Mouse (Mus musculus): ENCODE data around the gene Kcnma1. TPM values are rescaled to one million over a fixed set of nuclear protein-coding genes. Genes with fewer than 3 reads are reported as not detected.

Kcnma1 gene
- polyA plus RNA-seq, 1 experiment from 2014 or later: 0.19 TPM

DNA sequence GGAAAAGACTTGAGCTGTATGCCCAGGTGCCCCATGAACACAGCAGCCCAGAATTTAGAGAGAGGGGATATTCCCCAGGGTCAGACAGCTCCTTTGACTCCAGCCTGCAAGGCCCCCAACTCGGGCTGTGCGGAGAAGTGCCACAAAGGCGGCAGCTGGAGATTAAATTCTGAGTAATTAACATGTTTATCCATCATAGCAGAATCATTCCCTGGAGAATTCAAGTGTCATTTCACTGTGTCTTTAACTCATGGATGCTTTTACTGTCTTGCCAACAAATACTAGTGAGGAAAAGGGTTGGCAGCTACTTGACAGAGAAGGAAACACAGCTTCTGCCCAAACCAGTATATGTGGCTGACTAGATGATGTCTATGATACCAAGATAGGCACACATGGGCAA is 295.0 kb downstream of the Kcnma1 start:
- H3K4me1 ChIP-seq: no peaks in the 10 kb centered on the region
- peaks cover 12% of the 10 kb centered on the region for H3K27me3 ChIP-seq (replicated peaks)
- H3K4me2 ChIP-seq: no peak overlapping the region
- H3K4me3 ChIP-seq: no peak overlapping the region
- H3K36me3 ChIP-seq: no peaks in the 10 kb centered on the region
- H3K9me3 ChIP-seq: no peaks in the 10 kb centered on the region
- 76% methylated on average over 3 of the region's 3 CpGs for WGBS
- H3K27ac ChIP-seq (replicated peaks): no peak overlapping the region
- ATAC-seq (ENCODE audit: extremely low read depth, insufficient number of reproducible peaks, low FRiP score, low TSS enrichment): no peak
- no peak overlapping the region for H3K9ac ChIP-seq

DNA sequence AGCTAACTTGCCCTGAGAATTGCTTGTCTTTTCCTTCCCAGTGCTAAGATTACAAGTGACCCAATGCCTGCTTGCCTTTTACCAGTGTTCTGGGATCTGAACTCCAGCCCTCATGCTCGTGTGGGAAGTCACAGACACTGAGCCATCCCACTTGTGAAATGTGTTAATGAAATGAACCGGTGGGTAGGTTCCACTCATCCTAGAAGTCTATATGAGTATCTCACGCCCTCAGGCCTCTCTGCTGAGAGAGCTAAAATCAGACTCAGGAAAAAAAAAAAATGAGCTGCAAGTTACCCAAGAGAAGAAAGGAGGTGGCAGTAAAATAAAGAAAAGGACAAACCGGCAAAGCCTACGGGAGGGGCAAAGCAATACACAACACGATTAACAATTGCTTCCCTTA is 295.6 kb downstream of the Kcnma1 start:
- no peaks in the 10 kb centered on the region for H3K9me3 ChIP-seq
- no peak for ATAC-seq (ENCODE audit: extremely low read depth, insufficient number of reproducible peaks, low FRiP score, low TSS enrichment)
- H3K27ac ChIP-seq (replicated peaks): no peak overlapping the region
- H3K4me3 ChIP-seq: no peak overlapping the region
- 77% methylated on average over 6 of the region's 6 CpGs for WGBS
- peaks cover 15% of the 10 kb centered on the region for H3K27me3 ChIP-seq (replicated peaks)
- no peaks in the 10 kb centered on the region for H3K36me3 ChIP-seq
- H3K4me2 ChIP-seq: no peak overlapping the region
- H3K9ac ChIP-seq: no peak overlapping the region
- no peaks in the 10 kb centered on the region for H3K4me1 ChIP-seq

DNA sequence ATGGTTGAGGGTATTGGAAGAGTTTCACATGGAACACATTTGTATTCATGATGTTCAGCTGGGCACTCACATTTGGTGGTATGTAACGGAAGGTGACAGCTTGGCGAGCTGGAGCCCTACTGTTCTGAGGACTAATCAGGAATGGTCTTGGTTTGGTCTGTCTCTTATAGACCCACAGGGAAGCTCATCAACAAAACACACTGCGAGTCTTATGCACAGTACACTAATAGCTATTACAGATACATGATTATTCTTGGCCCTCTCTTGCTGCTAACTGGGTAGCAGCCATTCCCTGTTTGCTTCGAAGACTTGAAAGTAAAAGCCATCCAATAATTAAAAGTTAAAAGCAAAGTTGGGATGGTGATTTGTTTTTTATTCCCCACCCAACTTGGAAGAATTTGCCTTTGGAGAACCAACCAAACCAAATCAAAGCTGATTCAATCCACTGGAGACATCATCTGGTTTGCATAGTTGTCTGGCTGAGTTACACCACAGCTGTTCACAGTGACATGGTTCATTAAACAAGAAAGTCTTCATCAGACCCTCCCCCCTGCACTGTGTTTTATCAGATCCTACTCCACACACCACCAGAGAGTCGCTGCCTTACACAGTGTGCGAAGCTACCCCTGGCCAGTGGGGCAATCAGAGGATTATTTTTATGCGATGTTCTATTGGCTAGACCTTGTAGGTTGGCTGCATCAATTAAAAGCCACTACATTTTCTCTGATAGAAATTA is 299.7 kb downstream of the Kcnma1 start:
- 78% methylated on average over 7 of the region's 7 CpGs for WGBS
- H3K9ac ChIP-seq: no peak overlapping the region
- H3K4me1 ChIP-seq: no peaks in the 10 kb centered on the region
- no peaks in the 10 kb centered on the region for H3K36me3 ChIP-seq
- H3K27me3 ChIP-seq (replicated peaks): peaks cover 43% of the 10 kb centered on the region
- no peak overlapping the region for H3K4me2 ChIP-seq
- H3K27ac ChIP-seq (replicated peaks): no peak overlapping the region
- H3K9me3 ChIP-seq: no peaks in the 10 kb centered on the region
- ATAC-seq (ENCODE audit: extremely low read depth, insufficient number of reproducible peaks, low FRiP score, low TSS enrichment): no peak
- no peak overlapping the region for H3K4me3 ChIP-seq

DNA sequence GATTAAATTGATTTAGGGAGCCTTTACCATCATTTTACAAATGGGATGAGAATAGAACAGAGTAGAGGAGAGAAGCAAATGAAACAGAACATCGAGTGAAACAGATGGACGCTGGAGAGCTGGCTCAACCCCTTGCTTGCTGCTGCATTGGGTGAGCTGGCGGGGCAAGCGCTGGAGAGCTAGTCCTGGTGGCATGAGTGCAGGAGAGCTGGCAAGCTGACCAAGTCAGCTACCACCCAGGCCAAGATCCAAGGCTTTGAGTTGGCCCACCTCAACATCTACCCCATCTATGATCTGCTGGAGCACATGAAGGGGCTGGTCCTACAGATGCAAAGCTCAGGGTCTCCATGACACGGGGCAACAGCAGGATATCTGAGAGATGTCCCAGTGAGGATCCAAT is 301.4 kb downstream of the Kcnma1 start:
- Histone ChIP-seq H3K4me3 (no peak overlapping the region), H3K4me1 (no peaks in the 10 kb centered on the region), H3K4me2 (no peak overlapping the region), H3K27ac (replicated peaks) (no peak overlapping the region), H3K27me3 (replicated peaks) (peaks cover 52% of the 10 kb centered on the region), H3K9me3 (no peaks in the 10 kb centered on the region), H3K36me3 (no peaks in the 10 kb centered on the region), H3K9ac (no peak overlapping the region)
- ATAC-seq (ENCODE audit: extremely low read depth, insufficient number of reproducible peaks, low FRiP score, low TSS enrichment): no peak
- 83% methylated on average over 5 of the region's 5 CpGs for WGBS

DNA sequence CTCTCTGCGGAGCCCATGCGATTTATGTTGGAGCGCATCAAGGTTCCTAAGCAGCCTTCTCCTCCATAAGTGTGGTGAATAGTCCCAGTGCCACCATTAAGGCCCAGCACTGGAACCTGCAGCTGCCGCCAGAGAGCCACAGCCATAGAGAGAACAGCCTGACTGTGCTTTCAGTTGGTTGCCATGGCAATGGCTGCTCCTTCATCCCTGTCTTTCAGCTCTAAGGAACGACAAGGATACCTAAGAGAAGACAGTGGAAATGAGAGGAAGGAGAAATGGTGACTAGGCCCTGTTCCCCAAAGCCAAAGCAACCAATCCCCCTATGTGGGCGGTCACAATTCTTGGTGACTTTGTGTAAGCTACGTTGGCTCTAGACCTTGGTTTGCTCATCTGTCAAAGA is 303.3 kb downstream of the Kcnma1 start:
- H3K4me3 ChIP-seq: no peak overlapping the region
- no peaks in the 10 kb centered on the region for H3K9me3 ChIP-seq
- no peaks in the 10 kb centered on the region for H3K36me3 ChIP-seq
- H3K27ac ChIP-seq (replicated peaks): no peak overlapping the region
- peaks cover 65% of the 10 kb centered on the region for H3K27me3 ChIP-seq (replicated peaks)
- ATAC-seq (ENCODE audit: extremely low read depth, insufficient number of reproducible peaks, low FRiP score, low TSS enrichment): no peak
- H3K4me1 ChIP-seq: no peaks in the 10 kb centered on the region
- H3K4me2 ChIP-seq: no peak overlapping the region
- no peak overlapping the region for H3K9ac ChIP-seq
- 73% methylated on average over 7 of the region's 7 CpGs for WGBS

DNA sequence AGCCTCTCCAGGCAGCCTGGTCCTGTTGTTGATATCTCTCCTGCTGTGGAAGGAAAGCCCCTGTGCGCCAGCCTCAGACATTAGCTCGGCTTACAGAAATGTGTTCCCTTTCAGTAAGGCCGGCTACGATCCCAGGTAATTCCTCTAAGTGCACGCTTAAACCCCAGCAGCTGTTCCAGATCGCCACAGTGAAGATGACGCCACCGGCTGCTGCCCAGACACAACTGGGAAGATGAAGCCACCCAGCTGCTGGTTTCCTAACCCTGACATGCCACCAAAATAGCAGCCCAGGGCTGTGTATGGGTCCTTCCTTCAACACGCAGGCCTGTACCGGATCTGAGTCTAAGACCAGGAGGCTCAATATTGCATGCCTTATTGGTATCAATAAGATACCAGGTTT is 307.5 kb downstream of the Kcnma1 start:
- Histone ChIP-seq H3K4me3 (no peak overlapping the region), H3K4me2 (no peak overlapping the region), H3K36me3 (no peaks in the 10 kb centered on the region), H3K4me1 (no peaks in the 10 kb centered on the region), H3K9me3 (no peaks in the 10 kb centered on the region), H3K27me3 (replicated peaks) (peaks cover 78% of the 10 kb centered on the region), H3K9ac (no peak overlapping the region), H3K27ac (replicated peaks) (no peak overlapping the region)
- WGBS: 65% methylated on average over 10 of the region's 10 CpGs
- ATAC-seq (ENCODE audit: extremely low read depth, insufficient number of reproducible peaks, low FRiP score, low TSS enrichment): no peak

DNA sequence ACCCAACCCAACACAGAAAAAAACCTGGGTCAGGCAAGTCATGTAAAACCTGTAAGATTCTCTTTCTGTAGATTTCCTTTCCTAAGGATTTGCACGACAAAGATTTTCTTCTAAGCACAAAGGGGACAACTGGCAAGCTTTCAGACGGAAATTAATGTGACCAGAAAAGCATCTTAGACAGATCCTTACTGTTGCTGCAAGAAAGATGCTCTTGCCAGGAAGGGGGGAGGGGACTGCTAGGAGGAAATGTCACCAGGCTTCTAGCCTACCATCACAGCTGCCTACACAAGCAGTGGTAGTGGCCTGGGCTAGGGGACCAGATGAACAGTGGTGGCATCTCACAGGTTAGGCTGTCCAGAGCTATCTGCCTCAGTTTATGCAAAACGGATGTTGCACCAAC is 308.6 kb downstream of the Kcnma1 start:
- no peak overlapping the region for H3K9ac ChIP-seq
- no peak overlapping the region for H3K27ac ChIP-seq (replicated peaks)
- no peak overlapping the region for H3K4me2 ChIP-seq
- H3K4me3 ChIP-seq: no peak overlapping the region
- WGBS: 56% methylated on average over 3 of the region's 3 CpGs
- H3K36me3 ChIP-seq: no peaks in the 10 kb centered on the region
- H3K27me3 ChIP-seq (replicated peaks): peaks cover 77% of the 10 kb centered on the region
- H3K4me1 ChIP-seq: no peaks in the 10 kb centered on the region
- H3K9me3 ChIP-seq: no peaks in the 10 kb centered on the region
- ATAC-seq (ENCODE audit: extremely low read depth, insufficient number of reproducible peaks, low FRiP score, low TSS enrichment): no peak

DNA sequence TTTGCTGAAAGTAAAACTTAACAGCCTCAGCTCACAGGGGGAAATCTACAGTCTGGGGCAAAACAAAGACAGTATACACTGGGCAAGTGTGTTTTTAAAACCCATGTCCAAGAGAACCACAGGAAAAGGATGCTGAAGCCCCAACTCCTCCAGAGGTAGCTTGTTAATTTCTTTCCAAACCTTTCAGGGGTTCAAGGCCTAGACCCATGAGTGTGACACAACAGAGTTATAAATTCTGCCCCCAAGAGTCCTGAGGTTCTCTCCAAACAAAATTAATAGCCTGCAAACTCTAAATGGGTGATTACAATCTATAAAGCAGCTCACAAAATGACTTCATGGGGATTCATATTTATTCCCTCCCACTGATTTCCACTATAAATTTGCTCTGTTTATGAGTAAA is 310.0 kb downstream of the Kcnma1 start:
- no peak overlapping the region for H3K4me2 ChIP-seq
- no peak overlapping the region for H3K4me3 ChIP-seq
- peaks cover 77% of the 10 kb centered on the region for H3K27me3 ChIP-seq (replicated peaks)
- no peaks in the 10 kb centered on the region for H3K36me3 ChIP-seq
- no peaks in the 10 kb centered on the region for H3K9me3 ChIP-seq
- ATAC-seq (ENCODE audit: extremely low read depth, insufficient number of reproducible peaks, low FRiP score, low TSS enrichment): no peak
- no peaks in the 10 kb centered on the region for H3K4me1 ChIP-seq
- no peak overlapping the region for H3K9ac ChIP-seq
- H3K27ac ChIP-seq (replicated peaks): no peak overlapping the region

DNA sequence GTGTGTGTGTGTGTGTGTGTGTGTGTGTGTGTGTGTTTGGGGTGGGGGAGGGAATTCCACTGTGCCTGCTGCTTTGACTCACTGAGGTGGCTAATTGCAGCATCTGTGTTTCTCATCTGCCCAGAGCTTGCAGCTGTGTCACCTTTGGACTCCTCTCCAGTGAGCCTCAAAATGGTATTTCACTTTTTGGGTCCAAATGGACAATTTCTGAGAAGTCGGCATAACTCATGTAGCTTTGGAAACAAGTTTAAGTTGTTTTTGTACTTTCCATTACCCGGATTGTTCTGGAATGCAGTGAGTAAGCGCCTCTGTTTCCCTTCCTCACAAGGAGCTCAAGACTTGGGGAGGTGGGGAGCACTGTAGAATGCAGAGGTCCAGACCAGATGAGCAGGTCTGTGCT is 317.9 kb downstream of the Kcnma1 start:
- no peaks in the 10 kb centered on the region for H3K9me3 ChIP-seq
- H3K4me2 ChIP-seq: no peak overlapping the region
- no peaks in the 10 kb centered on the region for H3K4me1 ChIP-seq
- WGBS: 63% methylated on average over 3 of the region's 3 CpGs
- no peak for ATAC-seq (ENCODE audit: extremely low read depth, insufficient number of reproducible peaks, low FRiP score, low TSS enrichment)
- no peaks in the 10 kb centered on the region for H3K36me3 ChIP-seq
- H3K9ac ChIP-seq: no peak overlapping the region
- no peak overlapping the region for H3K4me3 ChIP-seq
- peaks cover 97% of the 10 kb centered on the region for H3K27me3 ChIP-seq (replicated peaks)
- no peak overlapping the region for H3K27ac ChIP-seq (replicated peaks)

DNA sequence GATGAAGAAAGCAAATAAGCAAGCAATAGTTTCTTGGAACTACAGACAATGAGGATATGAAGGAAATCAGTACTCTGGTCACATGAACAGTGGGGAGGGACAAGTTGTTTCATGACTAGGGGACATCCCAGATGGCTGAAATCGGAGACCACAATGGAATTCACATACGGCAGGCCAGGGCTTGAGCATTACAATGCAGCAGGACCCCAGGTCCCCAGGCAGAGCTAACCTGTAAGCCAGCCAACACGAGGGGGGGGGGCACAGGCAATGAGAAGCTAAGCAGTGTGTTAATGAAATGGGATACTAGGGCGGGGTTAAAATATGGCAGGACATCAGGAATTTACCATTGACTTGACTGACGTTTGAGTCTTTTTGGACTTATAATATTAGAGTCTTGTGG is 324.6 kb downstream of the Kcnma1 start:
- Histone ChIP-seq H3K27me3 (replicated peaks) (peaks cover 100% of the 10 kb centered on the region), H3K27ac (replicated peaks) (no peak overlapping the region), H3K4me1 (no peaks in the 10 kb centered on the region), H3K9ac (no peak overlapping the region), H3K36me3 (no peaks in the 10 kb centered on the region), H3K4me2 (no peak overlapping the region), H3K9me3 (no peaks in the 10 kb centered on the region), H3K4me3 (no peak overlapping the region)
- 60% methylated on average over 5 of the region's 5 CpGs for WGBS
- ATAC-seq (ENCODE audit: extremely low read depth, insufficient number of reproducible peaks, low FRiP score, low TSS enrichment): no peak

DNA sequence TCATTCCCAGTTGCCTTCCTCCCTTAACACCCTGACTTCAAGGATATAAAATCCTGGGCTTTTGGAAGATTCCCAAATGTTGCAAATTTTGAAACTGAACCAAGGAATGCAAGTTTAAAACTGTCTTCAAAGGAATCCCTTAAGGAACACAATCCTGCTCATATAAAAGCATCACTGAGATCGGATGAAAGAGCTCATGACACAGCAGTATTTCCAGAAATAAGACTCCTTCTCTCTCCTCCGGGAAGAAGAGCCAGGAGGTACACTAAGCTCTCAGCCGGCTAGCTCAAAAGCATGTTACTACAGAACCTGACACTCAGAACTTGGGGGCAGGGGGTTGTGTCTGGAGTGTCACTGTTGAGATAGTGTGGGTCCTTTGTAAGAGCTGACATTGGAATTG is 325.8 kb downstream of the Kcnma1 start:
- H3K9ac ChIP-seq: no peak overlapping the region
- peaks cover under 1% of the 10 kb centered on the region for H3K4me1 ChIP-seq
- peaks cover 100% of the 10 kb centered on the region for H3K27me3 ChIP-seq (replicated peaks)
- no peaks in the 10 kb centered on the region for H3K9me3 ChIP-seq
- no peak overlapping the region for H3K4me3 ChIP-seq
- no peak overlapping the region for H3K27ac ChIP-seq (replicated peaks)
- ATAC-seq (ENCODE audit: extremely low read depth, insufficient number of reproducible peaks, low FRiP score, low TSS enrichment): no peak
- WGBS: 60% methylated on average over 3 of the region's 3 CpGs
- H3K4me2 ChIP-seq: no peak overlapping the region
- H3K36me3 ChIP-seq: no peaks in the 10 kb centered on the region

DNA sequence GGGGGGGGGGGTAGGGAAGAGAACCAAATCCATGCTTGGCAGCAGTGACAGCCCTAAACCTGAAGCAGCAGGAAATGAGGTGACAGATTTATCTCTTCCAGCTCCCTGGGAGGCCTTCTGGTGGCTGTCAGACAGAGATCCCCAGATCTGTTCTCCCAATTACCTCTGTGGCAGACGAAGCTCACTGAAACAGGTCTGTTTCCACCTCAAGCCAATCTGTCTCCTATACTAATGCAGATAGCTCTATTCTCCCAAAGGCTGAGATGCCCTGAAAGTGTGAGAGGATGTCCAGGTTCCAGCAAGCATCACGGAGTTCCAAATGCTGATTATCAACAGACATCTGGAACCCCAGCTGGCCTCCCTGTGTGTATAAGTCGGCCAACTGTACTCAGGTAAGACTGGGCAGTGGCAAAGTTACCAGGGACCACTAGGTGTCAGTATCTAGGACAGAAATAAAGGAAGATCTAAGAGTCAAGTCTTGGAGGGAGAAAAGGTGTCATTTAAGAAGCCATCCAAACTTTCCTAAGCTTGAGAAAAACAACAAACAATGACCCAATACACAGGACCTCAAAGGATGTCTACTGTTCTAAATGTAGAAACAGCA is 329.7 kb downstream of the Kcnma1 start:
- no peak overlapping the region for H3K4me2 ChIP-seq
- H3K9me3 ChIP-seq: no peaks in the 10 kb centered on the region
- no peak overlapping the region for H3K27ac ChIP-seq (replicated peaks)
- ATAC-seq (ENCODE audit: extremely low read depth, insufficient number of reproducible peaks, low FRiP score, low TSS enrichment): no peak
- peaks cover 90% of the 10 kb centered on the region for H3K27me3 ChIP-seq (replicated peaks)
- no peaks in the 10 kb centered on the region for H3K36me3 ChIP-seq
- H3K4me3 ChIP-seq: no peak overlapping the region
- H3K9ac ChIP-seq: no peak overlapping the region
- 20% methylated on average over 3 of the region's 3 CpGs for WGBS
- peaks cover 16% of the 10 kb centered on the region for H3K4me1 ChIP-seq
